Comparison of ENCODE assay signal across 20 mouse cellular contexts in genomic region chr16:52038283-52038682, GRCm38 (mm10). TPM values are rescaled to one million over a fixed set of nuclear protein-coding genes. Genes with fewer than 3 reads are reported as not detected.
A peak's percentile ranks its signal among the peaks of the same experiment; 100 is the strongest.
DNase-seq lines count a peak whose midpoint lies in the region; ATAC-seq and TF ChIP-seq lines count a peak whose summit lies in the region.
"Had no signal": no experiment of that assay in that cellular context is flagged by ENCODE, and none has a peak within 500 bp of the region (broad histone marks: within the 10 kb centered on the region; RNA-seq: fewer than 3 reads in every experiment).

No protein-coding gene starts in this region.

- no peaks in the 10 kb centered on the region for H3K27me3 ChIP-seq in liver, postnatal 0 days (ENCODE audit: insufficient read depth, low read length)
- H3K27me3 ChIP-seq in liver, embryonic 12.5 days (replicated peaks) = no peaks in the 10 kb centered on the region
- H3K27me3 ChIP-seq in CH12.LX (replicated peaks) = no peaks in the 10 kb centered on the region
- no peaks in the 10 kb centered on the region for H3K27me3 ChIP-seq in intestine, postnatal 0 days (replicated peaks; ENCODE audit: control insufficient read depth, insufficient read depth, low read length)
- H3K27me3 ChIP-seq: forebrain, embryonic 15.5 days; heart, embryonic 15.5 days; kidney, embryonic 15.5 days; stomach, embryonic 15.5 days had no signal

- no peaks in the 10 kb centered on the region for H3K9me3 ChIP-seq in liver, postnatal 0 days (ENCODE audit: low read length)
- H3K9me3 ChIP-seq in liver, embryonic 12.5 days (replicated peaks) = no peaks in the 10 kb centered on the region
- no peaks in the 10 kb centered on the region for H3K9me3 ChIP-seq in CH12.LX (replicated peaks; ENCODE audit: low read length)
- H3K9me3 ChIP-seq in intestine, postnatal 0 days (ENCODE audit: control insufficient read depth) = no peaks in the 10 kb centered on the region
- H3K9me3 ChIP-seq: forebrain, embryonic 15.5 days; heart, embryonic 15.5 days; kidney, embryonic 15.5 days; stomach, embryonic 15.5 days had no signal

- no peak overlapping the region for H3K9ac ChIP-seq in liver, postnatal 0 days (replicated peaks)
- H3K9ac ChIP-seq in liver, embryonic 12.5 days = no peak overlapping the region
- no peak overlapping the region for H3K9ac ChIP-seq in CH12.LX (ENCODE audit: insufficient read depth, low read depth)
- H3K9ac ChIP-seq in intestine, postnatal 0 days (ENCODE audit: low read depth, low read length) = no peak overlapping the region
- H3K9ac ChIP-seq: forebrain, embryonic 15.5 days; heart, embryonic 15.5 days; kidney, embryonic 15.5 days; stomach, embryonic 15.5 days had no signal

- ATAC-seq in liver, postnatal 0 days = peak; percentile 54
- no peak for ATAC-seq in liver, embryonic 12.5 days
- peak; percentile 81 for ATAC-seq in megakaryocyte progenitor cell, adult 5-6 weeks (replicated peaks; ENCODE audit: poor library complexity)
- no peak for ATAC-seq in intestine, postnatal 0 days
- ATAC-seq: forebrain, embryonic 15.5 days had no signal

- peak overlapping the region; percentile 29; the same call in 1 of the 2 replicates for H3K27ac ChIP-seq in liver, postnatal 0 days (ENCODE audit: low read depth)
- H3K27ac ChIP-seq in liver, embryonic 12.5 days = no peak overlapping the region
- H3K27ac ChIP-seq in CH12.LX (ENCODE audit: insufficient read depth, low read depth) = no peak overlapping the region
- no peak overlapping the region for H3K27ac ChIP-seq in intestine, postnatal 0 days (ENCODE audit: low read depth, low read length)
- H3K27ac ChIP-seq: forebrain, embryonic 15.5 days; heart, embryonic 15.5 days; kidney, embryonic 15.5 days; stomach, embryonic 15.5 days had no signal

- peaks cover 4% of the 10 kb centered on the region for H3K79me2 ChIP-seq in CH12.LX (replicated peaks; ENCODE audit: control insufficient read depth, extremely low read depth, insufficient read depth, poor library complexity, severe bottlenecking)

- H3K36me3 ChIP-seq in liver, postnatal 0 days (replicated peaks; ENCODE audit: insufficient read depth, low read length) = peaks cover 16% of the 10 kb centered on the region; the same call in 1 of the 2 replicates
- H3K36me3 ChIP-seq in liver, embryonic 12.5 days = peaks cover 17% of the 10 kb centered on the region
- H3K36me3 ChIP-seq in CH12.LX (replicated peaks in 1 of 2; ENCODE audit: control insufficient read depth in 1 of 2, insufficient read depth in 1 of 2, low read length in 1 of 2) = peaks cover 0 to 23% of the 10 kb centered on the region in 2 experiments
- H3K36me3 ChIP-seq in intestine, postnatal 0 days (ENCODE audit: control insufficient read depth, insufficient read depth) = peaks cover 13% of the 10 kb centered on the region
- H3K36me3 ChIP-seq: heart, embryonic 15.5 days; stomach, embryonic 15.5 days had no signal

- peak; percentile 9 for TF ChIP-seq RAD21 in CH12.LX (IDR thresholded peaks at IDR 0.05; ENCODE audit: low read depth, low read length)

- H3K4me1 ChIP-seq in liver, postnatal 0 days (ENCODE audit: insufficient read depth) = peaks cover 42% of the 10 kb centered on the region
- H3K4me1 ChIP-seq in liver, embryonic 12.5 days = 0 out of 2 replicates have a peak, but pooled peaks cover 1% of the 10 kb centered on the region
- H3K4me1 ChIP-seq in CH12.LX (ENCODE audit: control insufficient read depth in 1 of 2, insufficient read depth in 2 of 2) = peaks cover 11 to 88% of the 10 kb centered on the region in 2 experiments
- H3K4me1 ChIP-seq in intestine, postnatal 0 days (replicated peaks; ENCODE audit: control insufficient read depth, insufficient read depth, low read length) = no peaks in the 10 kb centered on the region

- H3K4me2 ChIP-seq in liver, postnatal 0 days (ENCODE audit: low read depth, low read length) = peak overlapping the region; percentile 19
- H3K4me2 ChIP-seq in liver, embryonic 12.5 days = no peak overlapping the region
- H3K4me2 ChIP-seq in CH12.LX (ENCODE audit: insufficient read depth, low read depth, poor library complexity, severe bottlenecking) = peak overlapping the region; percentile 74
- no peak overlapping the region for H3K4me2 ChIP-seq in intestine, postnatal 0 days (replicated peaks; ENCODE audit: low read depth)
- H3K4me2 ChIP-seq: forebrain, embryonic 15.5 days; heart, embryonic 15.5 days; kidney, embryonic 15.5 days; stomach, embryonic 15.5 days had no signal

- WGBS in liver, postnatal 0 days (ENCODE audit: insufficient replicate concordance) = 67% methylated on average over 4 of the region's 4 CpGs
- 83% methylated on average over 4 of the region's 4 CpGs for WGBS in liver, embryonic 12.5 days (ENCODE audit: insufficient replicate concordance)
- 88% methylated on average over 4 of the region's 4 CpGs for WGBS in intestine, postnatal 0 days

- TF ChIP-seq POLR2A in CH12.LX (IDR thresholded peaks at IDR 0.05; ENCODE audit: low read depth, low read length) = no peak

- no peak for DNase-seq in liver, postnatal 0 days
- peak; percentile 98 for DNase-seq in CH12.LX (ENCODE audit: extremely low read depth)
- DNase-seq in spleen, postnatal 36 days (ENCODE audit: low spot score in 2 of 2) = peak; percentile 84 to 89
- DNase-seq in embryo, embryonic 11 days = no peak
- no peak for DNase-seq in frontal cortex, postnatal 25 days (ENCODE audit: low spot score in 2 of 2)
- DNase-seq: adrenal gland, adult 2 months; cerebellum, adult 11 months; cerebellum, postnatal 25 days; layer of hippocampus, postnatal 36 days; left cerebral cortex, postnatal 4 days; right cerebral cortex, postnatal 4 days; thymus, adult 2 months had no signal

- in situ Hi-C loops in CH12.LX (cut with MboI; ENCODE audit: low pct_ligation_motif_present, low pct_unique_long_range_greater_than_20kb, low sequenced_read_pairs) = loop anchor here (5.0 kb wide), 1 partner anchor 64 kb away; no protein-coding TSS in a partner anchor

- TF ChIP-seq CTCF in liver, postnatal 0 days (IDR thresholded peaks at IDR 0.05; ENCODE audit: low read depth) = no peak
- no peak for TF ChIP-seq CTCF in CH12.LX (conservative IDR thresholded peaks at IDR 0.05 in 1 of 2, IDR thresholded peaks at IDR 0.05 in 1 of 2; ENCODE audit: low read depth in 2 of 2, low read length in 2 of 2)
- no peak for TF ChIP-seq CTCF in intestine, postnatal 0 days (IDR thresholded peaks at IDR 0.05; ENCODE audit: low read depth)

- no peak overlapping the region for H3K4me3 ChIP-seq in liver, postnatal 0 days (ENCODE audit: low read depth, low read length)
- no peak overlapping the region for H3K4me3 ChIP-seq in liver, embryonic 12.5 days
- no peak overlapping the region for H3K4me3 ChIP-seq in CH12.LX (replicated peaks in 1 of 3; ENCODE audit: low read depth in 2 of 3, low read length in 2 of 3, poor library complexity in 1 of 3)
- H3K4me3 ChIP-seq in intestine, postnatal 0 days (ENCODE audit: low read depth, low read length) = no peak overlapping the region
- H3K4me3 ChIP-seq: erythroblast, embryonic 14.5 days; forebrain, embryonic 15.5 days; heart, embryonic 15.5 days; kidney, embryonic 15.5 days; stomach, embryonic 15.5 days had no signal

- dilution Hi-C loops in CH12.LX (cut with MboI; ENCODE audit: extremely low pct_ligation_motif_present, extremely low pct_unique_long_range_greater_than_20kb, low sequenced_read_pairs) = no loop called here

- TF ChIP-seq EP300 in liver, postnatal 0 days (IDR thresholded peaks at IDR 0.05; ENCODE audit: low read depth) = no peak
- TF ChIP-seq EP300 in CH12.LX (IDR thresholded peaks at IDR 0.05; ENCODE audit: low read length) = peak; percentile 99

TF ChIP-seq in CH12.LX, 34 proteins besides CTCF, POLR2A, EP300 and RAD21 (continues in another document):
- TF ChIP-seq MAFK (IDR thresholded peaks at IDR 0.05; ENCODE audit: insufficient replicate concordance, low read length) (peak; percentile 89), MAZ (IDR thresholded peaks at IDR 0.05; ENCODE audit: low read depth, low read length) (0 out of 2 replicates have a peak, but pooled peaks have one; percentile 52), ELF1 (IDR thresholded peaks at IDR 0.05; ENCODE audit: low read depth, low read length) (peak; percentile 30; the same call in 1 of the 2 replicates), SIN3A (IDR thresholded peaks at IDR 0.05; ENCODE audit: low read length) (peak; percentile 75; the same call in 1 of the 2 replicates), ETS1 (conservative IDR thresholded peaks at IDR 0.05; ENCODE audit: low read depth, low read length) (peak; percentile 96), ZMIZ1 (IDR thresholded peaks at IDR 0.05; ENCODE audit: low read depth, low read length) (no peak; the same call in 1 of the 2 replicates), TCF12 (IDR thresholded peaks at IDR 0.05; ENCODE audit: low read depth, low read length) (peak; percentile 91), ZNF384 (IDR thresholded peaks at IDR 0.05; ENCODE audit: low read depth, low read length) (0 out of 2 replicates have a peak, but pooled peaks have one; percentile 18), IRF4 (IDR thresholded peaks at IDR 0.05; ENCODE audit: low read depth, low read length) (peak; percentile 99), TBP (conservative IDR thresholded peaks at IDR 0.05; ENCODE audit: low read depth, low read length) (peak; percentile 66; the same call in 1 of the 2 replicates), UBTF (IDR thresholded peaks at IDR 0.05; ENCODE audit: low read depth, low read length) (no peak), CHD2 (IDR thresholded peaks at IDR 0.05; ENCODE audit: low read length) (peak; percentile 82; the same call in 1 of the 2 replicates), JUND (conservative IDR thresholded peaks at IDR 0.05; ENCODE audit: low read depth, low read length) (peak; percentile 56; the same call in 1 of the 2 replicates), RCOR1 (conservative IDR thresholded peaks at IDR 0.05; ENCODE audit: low read depth, low read length) (peak; percentile 96), MEF2A (IDR thresholded peaks at IDR 0.05; ENCODE audit: borderline replicate concordance, low read depth, low read length) (peak; percentile 94), MYC (IDR thresholded peaks at IDR 0.05; ENCODE audit: low read depth, low read length) (peak; percentile 54; the same call in 1 of the 2 replicates), USF1 (IDR thresholded peaks at IDR 0.05; ENCODE audit: low read depth, low read length) (no peak), CHD1 (IDR thresholded peaks at IDR 0.05; ENCODE audit: low read depth, low read length) (no peak), JUN (IDR thresholded peaks at IDR 0.05; ENCODE audit: insufficient read depth, low read depth, low read length) (peak; percentile 34; the same call in 1 of the 2 replicates)

RNA-seq across cellular contexts. Expression of gene Cblb, which starts 7.3 kb away (rescaled TPM):
- 2.0 and 2.1 TPM in 2 replicates for polyA plus RNA-seq in liver, postnatal 0 days (2015; fragmentation: Nextera tagmentation; extraction: Ambion mirVana)
- 3.4 and 3.7 TPM in 2 replicates for polyA plus RNA-seq in liver, embryonic 12.5 days (2016; fragmentation: Nextera tagmentation; extraction: Ambion mirVana)
- total RNA-seq in CH12.LX (2012; rRNA removed) = 3.5 and 3.8 TPM in 2 replicates
- total RNA-seq in CH12.LX (2014; rRNA removed) = 5.4 and 6.3 TPM in 2 replicates
- polyA plus RNA-seq in CH12.LX (2012; ENCODE audit: insufficient read length, low read depth) = 16.5 and 18.9 TPM in 2 replicates
- 13.4 and 18.3 TPM in 2 replicates for total RNA-seq in megakaryocyte progenitor cell, adult 5-6 weeks (2015)
- total RNA-seq in megakaryocyte progenitor cell, adult 5-6 weeks (2017) = 7.4 and 8.9 TPM in 2 replicates
- 3.7 and 4.4 TPM in 2 replicates for polyA plus RNA-seq in intestine, postnatal 0 days (2015; fragmentation: Nextera tagmentation; extraction: Ambion mirVana)

Comparison
In these comparisons a context has a peak if more than half of its experiments do, and no peak if none do; other contexts are left out.
1. ATAC-seq: peak in liver, postnatal 0 days (single experiment) and megakaryocyte progenitor cell, adult 5-6 weeks (single experiment); none in liver, embryonic 12.5 days (single experiment) and intestine, postnatal 0 days (single experiment).
2. H3K4me2 ChIP-seq: peak in liver, postnatal 0 days (single experiment) and CH12.LX (single experiment); none in liver, embryonic 12.5 days (single experiment) and intestine, postnatal 0 days (single experiment).
3. DNase-seq: peak in CH12.LX (single experiment) and spleen, postnatal 36 days (2 of 2); none in liver, postnatal 0 days (single experiment), embryo, embryonic 11 days (single experiment) and frontal cortex, postnatal 25 days (0 of 2).